Mouse (Mus musculus) ovary, postnatal 14 days (tissue): ENCODE results near the gene Fam124a.
"Not testable (repeated sequence)": the region's sequence is repeated elsewhere in the genome, so short reads cannot be mapped to it uniquely, and the experiment has no call there.

Experiments used
- DNase-seq: peaks from one replicate; pipeline ENCODE4 v3.0.0; 2022; ENCODE audit warnings: low spot score

Fam124a gene

GRCm38 (mm10) chr14:62555309-62555829, at the start of gene Fam124a:
Fam124a (plus strand) TSS chr14:62555737.
- peak; percentile 41 for DNase-seq

- no peak for DNase-seq
Observed at GRCm38 (mm10) chr14:62506261-62506660, 49.3 kb upstream of the Fam124a start.

- DNase-seq, result no peak
Observed at GRCm38 (mm10) chr14:62509350-62509749, 46.2 kb upstream of the Fam124a start.

GRCm38 (mm10) chr14:62512845-62513244, 42.7 kb upstream of the Fam124a start:
- no peak for DNase-seq

GRCm38 (mm10) chr14:62530951-62531350, 24.6 kb upstream of the Fam124a start:
- no peak for DNase-seq

GRCm38 (mm10) chr14:62536127-62536526, 19.4 kb upstream of the Fam124a start:
- DNase-seq, result no peak

GRCm38 (mm10) chr14:62536988-62537387, 18.5 kb upstream of the Fam124a start:
- no peak for DNase-seq

GRCm38 (mm10) chr14:62539834-62540233, 15.7 kb upstream of the Fam124a start:
- no peak for DNase-seq

- no peak for DNase-seq
Observed at GRCm38 (mm10) chr14:62541751-62542150, 13.8 kb upstream of the Fam124a start.

- DNase-seq, result no peak
Observed at GRCm38 (mm10) chr14:62546296-62546695, 9.2 kb upstream of the Fam124a start.

- DNase-seq, result no peak
Observed at GRCm38 (mm10) chr14:62546746-62547145, 8.8 kb upstream of the Fam124a start.

GRCm38 (mm10) chr14:62550121-62550520, 5.4 kb upstream of the Fam124a start:
- no peak for DNase-seq

GRCm38 (mm10) chr14:62552771-62553170, 2.8 kb upstream of the Fam124a start:
- DNase-seq, result no peak

GRCm38 (mm10) chr14:62553786-62554185, 1.8 kb upstream of the Fam124a start:
- DNase-seq, result no peak

- no peak for DNase-seq
Observed at GRCm38 (mm10) chr14:62555840-62556810, 588 bp downstream of the Fam124a start.

- no peak for DNase-seq
Observed at GRCm38 (mm10) chr14:62557111-62557510, 1.6 kb downstream of the Fam124a start.

GRCm38 (mm10) chr14:62561875-62562748, 6.6 kb downstream of the Fam124a start:
- no peak for DNase-seq

- DNase-seq, result no peak
Observed at GRCm38 (mm10) chr14:62563679-62564078, 8.1 kb downstream of the Fam124a start.

GRCm38 (mm10) chr14:62566821-62567220, 11.3 kb downstream of the Fam124a start, which contains the start of gene Gm4131:
Gm4131 (minus strand) TSS chr14:62566921.
- DNase-seq, result not testable (repeated sequence)

- no peak for DNase-seq
Observed at GRCm38 (mm10) chr14:62569463-62569862, 13.9 kb downstream of the Fam124a start.

- no peak for DNase-seq
Observed at GRCm38 (mm10) chr14:62570299-62570698, 14.8 kb downstream of the Fam124a start.

- no peak for DNase-seq
Observed at GRCm38 (mm10) chr14:62573454-62573853, 17.9 kb downstream of the Fam124a start.
